Mouse (Mus musculus): ENCODE measurements around the gene P2ry14.

DNA sequence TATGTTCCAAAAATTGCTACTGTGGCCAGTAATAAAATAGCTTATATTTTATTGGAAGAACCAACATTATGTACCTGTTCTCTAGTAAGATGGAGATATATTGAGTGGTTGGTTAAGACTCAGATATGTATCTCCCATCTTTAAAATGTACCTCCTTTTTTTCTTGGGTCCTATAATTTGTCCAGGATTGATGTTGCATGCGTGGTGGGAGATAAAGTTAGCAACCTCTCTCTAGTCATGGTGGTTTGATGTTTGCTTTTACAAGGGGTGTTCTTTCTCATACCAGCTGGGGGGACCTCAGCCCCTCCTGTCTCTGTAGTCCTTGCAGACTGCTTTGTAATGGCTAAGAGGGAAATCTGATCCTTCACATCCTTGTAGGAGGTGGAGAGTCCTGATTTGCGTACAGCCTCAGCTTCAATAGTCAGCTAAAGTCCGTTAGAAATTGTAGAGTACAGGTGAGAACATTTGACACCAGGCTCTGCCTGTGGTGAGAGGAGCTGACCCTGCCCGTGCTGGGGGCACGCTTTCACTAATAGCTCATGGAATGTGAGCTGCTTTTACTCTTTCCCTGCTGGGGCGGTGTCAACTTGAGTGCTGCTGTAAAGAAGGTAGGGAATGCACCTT lies 73.0 kb downstream of the P2ry14 start:
- TF ChIP-seq POLR2A (IDR thresholded peaks at IDR 0.05; ENCODE audit: extremely low read depth, insufficient read depth, low read length) (no peak), CTCF (IDR thresholded peaks at IDR 0.05; ENCODE audit: low read depth, low read length) (no peak)

All from liver, adult 2 months (tissue).